Mouse (Mus musculus) kidney, postnatal 0 days (tissue): ENCODE measurements at regions not wholly inside any gene's neighbourhood (a gene's known extent, or its start where the extent isn't known, plus 50 kb on each side); places are given as distances from the start of the nearest gene placed in this dataset.

ENCODE experiments used
- ATAC-seq: fragments of 200-750 bp; cut with Nextera tagmentation; replicated peaks from 2 replicates; pipeline ENCODE4 v1.8.0; 2017; ENCODE audit warnings: low read depth, moderate number of reproducible peaks, moderate TSS enrichment, moderate library complexity; ENCODE audit not compliant: low FRiP score
- DNase-seq: peaks from one replicate; pipeline ENCODE4 v3.0.0-alpha.2; 2016; ENCODE audit warnings: low spot score
- H3K27ac ChIP-seq: fragments of 300-500 bp; sonication (generic); 2 replicates; pipeline ENCODE4 v1.5.1; 2014; ENCODE audit warnings: mild to moderate bottlenecking
- H3K27me3 ChIP-seq: fragments of 300-500 bp; sonication (generic); 2 replicates; pipeline ENCODE4 v1.6.1; 2014; ENCODE audit warnings: low read length, mixed read lengths; ENCODE audit not compliant: insufficient read depth
- H3K36me3 ChIP-seq: fragments of 300-500 bp; sonication (generic); 2 replicates; pipeline ENCODE4 v1.6.1; 2014; ENCODE audit warnings: low read length, mixed read lengths; ENCODE audit not compliant: insufficient read depth
- H3K4me1 ChIP-seq: fragments of 300-500 bp; sonication (generic); replicated peaks from 2 replicates; pipeline ENCODE4 v1.6.1; 2014; ENCODE audit warnings: antibody characterized with exemption, low read length, mixed read lengths; ENCODE audit not compliant: insufficient read depth
- H3K4me2 ChIP-seq: fragments of 300-500 bp; sonication (generic); 2 replicates; pipeline ENCODE4 v1.6.1; 2014; ENCODE audit warnings: mild to moderate bottlenecking, low read length, moderate library complexity, mixed read lengths
- H3K4me3 ChIP-seq: fragments of 300-500 bp; sonication (generic); replicated peaks from 2 replicates; pipeline ENCODE4 v1.5.1; 2014; ENCODE audit warnings: low read depth, low read length
- H3K9ac ChIP-seq: fragments of 300-500 bp; sonication (generic); 2 replicates; pipeline ENCODE4 v1.6.1; 2014; ENCODE audit warnings: low read depth, low read length
- H3K9me3 ChIP-seq: fragments of 300-500 bp; sonication (generic); replicated peaks from 2 replicates; pipeline ENCODE4 v1.6.1; 2016; ENCODE audit warnings: low read length, inconsistent platforms, mixed read lengths
- CTCF ChIP-seq: IDR thresholded peaks from 2 replicates; pipeline ENCODE4 v1.5.1; 2016; ENCODE audit warnings: antibody characterized with exemption, low read depth, mild to moderate bottlenecking, moderate library complexity
- WGBS: fragments of 180-500 bp; shearing (Covaris S2); extraction: QIAGEN DNeasy Blood & Tissue Kit; methylation state at CpG from one replicate; pipeline ENCODE4 v1.1.7; 2014; 5-methylcytosine and 5-hydroxymethylcytosine counted together

DNA sequence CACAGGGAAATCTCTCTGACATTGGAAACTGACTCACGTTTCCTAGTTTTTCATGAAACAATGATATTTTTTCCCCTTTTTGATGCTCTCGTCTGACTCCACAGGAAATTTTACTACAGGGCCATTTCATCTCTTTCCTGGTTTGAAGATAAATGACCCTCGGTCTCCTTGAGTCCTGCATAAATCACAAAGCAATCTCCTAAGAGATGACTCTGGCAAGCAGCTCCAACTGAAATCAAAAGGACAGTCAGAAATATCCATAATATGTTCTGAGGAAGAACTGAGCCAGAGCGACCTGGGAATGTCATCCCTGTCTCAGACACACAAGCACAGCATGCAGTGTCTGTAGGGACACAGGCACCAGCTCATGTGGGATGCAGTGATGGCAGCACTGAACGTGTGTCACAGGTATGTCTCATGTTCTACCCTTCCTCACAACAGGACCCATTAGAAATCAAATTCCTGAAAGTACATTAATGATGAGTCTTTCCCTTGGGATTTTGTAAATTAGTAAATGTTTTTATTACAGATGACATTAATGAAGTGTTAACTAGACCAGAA is 233.1 kb upstream of the Tbl1xr1 start:
- Histone ChIP-seq H3K27ac (no peak overlapping the region), H3K4me2 (no peak overlapping the region), H3K36me3 (no peaks in the 10 kb centered on the region), H3K4me3 (no peak overlapping the region), H3K4me1 (no peaks in the 10 kb centered on the region), H3K9ac (no peak overlapping the region), H3K9me3 (no peaks in the 10 kb centered on the region), H3K27me3 (no peaks in the 10 kb centered on the region)
- DNase-seq (peak; percentile 56), ATAC-seq (no peak)
- no peak for TF ChIP-seq CTCF
- WGBS = 24% methylated on average over 5 of the region's 5 CpGs

DNA sequence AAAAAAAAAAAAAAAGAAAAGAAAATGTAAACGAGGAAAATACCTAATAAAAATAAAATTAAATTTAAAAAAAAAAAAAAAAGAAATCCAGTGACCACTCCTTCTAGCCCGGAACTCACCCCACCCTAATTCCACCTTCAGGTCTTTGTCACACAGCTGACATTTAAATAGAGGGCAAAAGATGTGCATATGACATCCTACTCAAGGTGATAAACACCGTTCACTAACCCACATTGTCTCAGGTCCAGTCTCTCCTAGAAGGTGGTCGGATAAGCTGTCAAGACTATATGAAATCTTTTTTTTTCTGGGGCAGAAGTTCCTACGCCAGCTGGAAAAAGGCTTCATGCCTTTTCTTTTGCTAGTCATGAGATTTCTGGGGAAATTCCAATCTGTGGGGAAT is 226.6 kb upstream of the Tbl1xr1 start:
- 89% methylated on average over 5 of the region's 5 CpGs for WGBS
- DNase-seq = no peak

DNA sequence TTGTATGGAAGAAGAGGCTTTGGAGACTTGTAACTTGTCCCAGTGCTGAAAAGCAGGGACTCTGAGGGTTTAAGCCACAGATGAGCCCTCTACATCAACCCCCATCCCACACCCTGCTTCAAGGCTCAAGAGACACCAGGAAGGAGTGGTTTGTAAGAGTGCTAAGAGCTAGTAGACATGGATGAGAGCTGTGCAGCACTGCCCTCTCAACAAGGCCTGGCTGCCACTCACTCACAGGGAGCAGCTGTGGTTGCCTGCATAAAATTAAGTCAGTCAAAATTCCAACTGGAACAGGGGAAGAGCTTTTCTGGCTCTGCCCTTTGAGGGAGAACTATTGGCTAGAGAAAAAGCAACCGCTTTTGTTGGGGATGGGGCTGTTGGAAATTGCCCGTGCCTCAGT is 225.5 kb upstream of the Tbl1xr1 start:
- DNase-seq (no peak), ATAC-seq (no peak)
- Histone ChIP-seq H3K27me3 (no peaks in the 10 kb centered on the region), H3K4me1 (no peaks in the 10 kb centered on the region), H3K9ac (no peak overlapping the region), H3K4me2 (no peak overlapping the region), H3K27ac (no peak overlapping the region), H3K36me3 (no peaks in the 10 kb centered on the region), H3K9me3 (no peaks in the 10 kb centered on the region), H3K4me3 (no peak overlapping the region)
- no peak for TF ChIP-seq CTCF
- 95% methylated on average over 2 of the region's 2 CpGs for WGBS

More for the DNA sequence above, 226.6 kb upstream of the Tbl1xr1 start:
- Histone ChIP-seq H3K4me2 (no peak overlapping the region), H3K36me3 (no peaks in the 10 kb centered on the region), H3K9ac (no peak overlapping the region), H3K4me3 (no peak overlapping the region), H3K27me3 (no peaks in the 10 kb centered on the region), H3K4me1 (no peaks in the 10 kb centered on the region), H3K27ac (no peak overlapping the region), H3K9me3 (no peaks in the 10 kb centered on the region)
- no peak for ATAC-seq
- no peak for TF ChIP-seq CTCF

DNA sequence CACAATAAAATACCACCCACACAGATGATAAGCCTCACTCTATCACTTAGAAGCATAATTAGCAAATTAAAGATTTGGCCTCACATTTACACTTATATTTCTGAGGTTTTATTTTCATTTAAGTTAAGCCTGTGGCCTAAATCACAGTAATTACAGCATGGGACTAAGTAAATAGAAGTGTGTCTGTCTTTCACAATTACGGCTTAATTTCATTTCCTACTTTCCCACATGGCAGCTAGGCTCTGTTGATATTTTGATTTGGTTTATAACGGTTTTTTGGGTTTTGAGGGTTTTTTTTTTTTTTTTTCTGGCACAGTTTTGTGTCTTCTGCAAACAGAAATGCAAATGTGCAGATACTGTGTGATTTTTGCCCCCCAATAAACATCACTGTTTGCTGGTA is 222.1 kb upstream of the Tbl1xr1 start:
- Histone ChIP-seq H3K27ac (no peak overlapping the region), H3K9me3 (no peaks in the 10 kb centered on the region), H3K4me1 (no peaks in the 10 kb centered on the region), H3K9ac (no peak overlapping the region), H3K4me3 (no peak overlapping the region), H3K36me3 (no peaks in the 10 kb centered on the region), H3K27me3 (no peaks in the 10 kb centered on the region), H3K4me2 (no peak overlapping the region)
- ATAC-seq (no peak), DNase-seq (no peak)
- 71% methylated on average over 2 of the region's 2 CpGs for WGBS
- no peak for TF ChIP-seq CTCF

DNA sequence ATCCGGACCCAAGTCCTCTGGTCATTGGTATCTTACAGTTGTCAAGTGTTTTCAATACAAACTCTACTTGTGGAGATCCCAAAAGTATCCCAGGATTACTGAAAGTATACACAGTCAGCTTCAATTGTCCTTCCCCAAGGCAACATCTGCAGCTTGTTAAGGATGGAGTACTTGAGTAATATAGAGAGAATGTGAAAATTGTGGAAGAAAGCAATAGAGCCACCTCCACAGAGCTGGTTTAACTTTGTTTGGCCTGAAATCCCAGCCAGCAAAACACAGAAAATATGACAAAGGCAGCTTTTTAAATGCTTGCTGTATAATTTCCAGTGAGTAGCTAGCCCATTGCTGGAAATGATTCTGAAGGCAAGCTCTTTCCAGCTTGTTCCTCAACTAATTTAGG is 217.0 kb upstream of the Tbl1xr1 start:
- Histone ChIP-seq H3K9me3 (no peaks in the 10 kb centered on the region), H3K4me3 (no peak overlapping the region), H3K27me3 (no peaks in the 10 kb centered on the region), H3K9ac (no peak overlapping the region), H3K4me2 (no peak overlapping the region), H3K27ac (no peak overlapping the region), H3K36me3 (no peaks in the 10 kb centered on the region), H3K4me1 (no peaks in the 10 kb centered on the region)
- TF ChIP-seq CTCF = no peak
- ATAC-seq (no peak), DNase-seq (no peak)
- WGBS = 96% methylated on average over 1 of the region's 1 CpGs

DNA sequence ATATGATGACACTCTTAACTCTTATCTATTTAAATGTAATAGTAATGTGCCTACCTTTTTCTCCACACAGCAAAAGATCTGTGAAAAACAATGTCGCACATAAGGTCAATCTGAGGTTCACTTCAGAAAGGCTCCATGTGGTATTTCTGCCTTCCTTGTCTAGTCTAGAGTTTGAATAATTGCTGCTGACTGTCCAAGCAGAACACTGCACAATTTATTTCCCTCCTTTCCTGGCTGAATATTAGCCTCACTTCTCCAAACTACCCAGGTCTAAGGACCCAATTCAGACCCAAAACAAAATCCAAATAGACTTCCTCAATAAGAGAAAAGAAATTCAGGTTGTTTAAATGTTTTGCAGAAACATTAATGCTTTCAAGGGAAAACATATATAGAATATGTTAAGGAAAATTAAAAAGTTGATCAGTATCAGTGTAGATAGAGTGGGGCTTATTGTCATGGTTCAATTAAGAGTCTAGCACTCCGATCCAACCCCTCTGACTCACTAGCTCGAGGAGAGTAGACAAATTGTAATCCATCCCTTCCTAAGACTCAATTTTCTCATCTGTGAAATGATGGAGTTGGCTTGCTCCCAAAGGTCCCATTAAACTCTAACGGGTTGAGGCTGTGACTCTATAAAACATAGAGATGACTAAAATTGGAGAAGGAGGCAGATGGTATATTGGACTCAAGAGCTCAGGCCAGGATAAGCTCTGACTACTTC is 215.4 kb upstream of the Tbl1xr1 start:
- Histone ChIP-seq H3K4me1 (no peaks in the 10 kb centered on the region), H3K27me3 (no peaks in the 10 kb centered on the region), H3K9ac (no peak overlapping the region), H3K36me3 (no peaks in the 10 kb centered on the region), H3K4me3 (no peak overlapping the region), H3K9me3 (no peaks in the 10 kb centered on the region), H3K27ac (no peak overlapping the region), H3K4me2 (no peak overlapping the region)
- WGBS = 34% methylated on average over 4 of the region's 4 CpGs
- DNase-seq = no peak
- no peak for TF ChIP-seq CTCF
- ATAC-seq = no peak

DNA sequence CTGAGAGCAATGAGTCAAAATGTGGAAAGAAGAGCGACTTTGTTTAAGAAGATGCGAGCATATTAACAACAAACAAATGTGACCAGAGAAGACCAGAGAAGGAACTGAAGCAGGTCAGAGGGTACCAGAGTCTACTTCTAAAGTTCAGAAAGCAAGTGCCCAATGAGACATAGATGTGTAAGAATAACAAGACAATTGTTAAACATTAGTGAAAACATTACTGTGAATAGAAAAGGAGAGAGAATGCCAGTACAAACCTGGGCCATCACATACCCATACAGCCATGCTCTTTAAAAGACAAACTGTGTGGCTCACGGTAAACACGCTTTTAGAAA is 214.8 kb upstream of the Tbl1xr1 start:
- Histone ChIP-seq H3K4me3 (no peak overlapping the region), H3K27me3 (no peaks in the 10 kb centered on the region), H3K36me3 (no peaks in the 10 kb centered on the region), H3K9ac (no peak overlapping the region), H3K27ac (no peak overlapping the region), H3K4me1 (no peaks in the 10 kb centered on the region), H3K9me3 (no peaks in the 10 kb centered on the region), H3K4me2 (no peak overlapping the region)
- DNase-seq (no peak), ATAC-seq (no peak)
- TF ChIP-seq CTCF = no peak
- WGBS = 88% methylated on average over 4 of the region's 4 CpGs
